Mouse (Mus musculus): Measurements from ENCODE around the gene Ssr4. TPM values are rescaled to one million over a fixed set of nuclear protein-coding genes. Genes with fewer than 3 reads are reported as not detected.

The Ssr4 gene
- polyA plus RNA-seq, 1 experiment from 2014 or later, result 156 TPM

DNA sequence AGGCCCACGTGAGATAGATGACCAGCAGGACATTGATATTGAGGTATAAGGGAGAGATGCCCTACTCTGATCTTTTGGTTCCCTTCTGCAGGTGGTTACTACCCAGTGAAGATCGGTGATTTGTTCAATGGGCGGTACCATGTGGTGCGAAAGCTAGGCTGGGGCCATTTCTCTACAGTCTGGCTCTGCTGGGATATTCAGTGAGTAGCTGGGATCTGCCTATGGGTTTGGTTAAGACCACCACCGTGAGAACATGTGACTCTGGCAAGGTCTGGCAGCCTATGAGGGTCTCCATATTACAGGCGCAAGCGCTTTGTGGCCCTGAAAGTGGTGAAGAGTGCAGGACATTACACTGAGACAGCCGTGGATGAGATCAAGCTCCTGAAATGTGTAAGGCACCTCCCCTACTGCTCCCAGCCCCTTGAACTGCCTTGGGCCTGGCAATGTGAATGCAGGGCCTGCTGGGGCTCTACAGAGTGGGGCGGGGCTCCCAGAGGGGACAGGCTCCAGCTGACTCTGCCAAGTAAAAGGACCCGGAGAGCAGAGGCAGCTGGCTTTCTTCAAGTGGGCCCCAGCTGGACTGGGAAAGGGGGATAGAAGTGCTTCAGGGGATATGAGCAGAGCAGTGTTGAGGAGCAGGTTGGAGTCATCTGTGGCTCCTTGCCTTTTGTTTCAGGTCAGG is 11.9 kb upstream of the Ssr4 start:
- no peaks in the 10 kb centered on the region for H3K9me3 ChIP-seq

GRCm38 (mm10) chrX:73782227-73782626 is 4.6 kb upstream of the Ssr4 start:
- 86% methylated on average over 3 of the region's 3 CpGs for WGBS
- Histone ChIP-seq H3K9me3 (no peaks in the 10 kb centered on the region), H3K4me3 (no peak overlapping the region), H3K27ac (no peak overlapping the region), H3K36me3 (peaks cover 50% of the 10 kb centered on the region), H3K4me1 (peaks cover 6% of the 10 kb centered on the region; the same call in 1 of the 2 replicates), H3K27me3 (ENCODE audit: insufficient read depth, poor library complexity, severe bottlenecking) (peaks cover 14% of the 10 kb centered on the region; the same call in 1 of the 2 replicates)
- DNase-seq (ENCODE audit: low spot score), result no peak

More for the DNA sequence above, 11.9 kb upstream of the Ssr4 start:
- H3K27ac ChIP-seq, result peak overlapping the region; percentile 84
- DNase-seq (ENCODE audit: low spot score), result peak; percentile 78
- H3K4me1 ChIP-seq, result peaks cover 3% of the 10 kb centered on the region; the same call in 1 of the 2 replicates
- WGBS, result 56% methylated on average over 10 of the region's 10 CpGs
- peak overlapping the region; percentile 50 for H3K4me3 ChIP-seq
- peaks cover 41% of the 10 kb centered on the region for H3K36me3 ChIP-seq
- H3K27me3 ChIP-seq (ENCODE audit: insufficient read depth, poor library complexity, severe bottlenecking), result 0 out of 2 replicates have a peak, but pooled peaks cover 5% of the 10 kb centered on the region

DNA sequence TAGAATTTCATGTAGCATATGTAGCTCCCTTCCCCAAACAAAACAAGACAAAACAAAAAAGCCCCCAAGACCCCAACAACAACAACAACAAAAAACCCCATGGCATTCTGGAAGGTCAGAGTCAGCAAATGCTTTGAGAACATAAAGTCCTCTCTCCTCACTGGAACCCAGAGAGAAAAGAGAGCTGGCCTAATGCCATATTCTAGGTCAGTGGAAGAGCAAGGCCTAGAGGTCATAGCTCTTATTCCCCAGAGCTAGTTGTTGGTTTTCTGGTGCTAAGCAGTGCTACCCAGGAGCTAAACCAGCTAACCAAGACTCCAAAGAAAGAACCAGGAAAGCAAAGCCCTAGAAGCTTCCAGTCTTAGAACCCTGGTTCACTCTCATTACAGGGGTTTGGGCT is 1.2 kb upstream of the Ssr4 start:
- Histone ChIP-seq H3K27me3 (ENCODE audit: insufficient read depth, poor library complexity, severe bottlenecking) (peaks cover 17% of the 10 kb centered on the region; the same call in 1 of the 2 replicates), H3K4me1 (peaks cover 9% of the 10 kb centered on the region; the same call in 1 of the 2 replicates), H3K4me3 (peak overlapping the region; percentile 67), H3K36me3 (peaks cover 32% of the 10 kb centered on the region), H3K9me3 (no peaks in the 10 kb centered on the region), H3K27ac (peak overlapping the region; percentile 89)
- DNase-seq (ENCODE audit: low spot score), result no peak

- H3K4me1 ChIP-seq, result peaks cover 9% of the 10 kb centered on the region; the same call in 1 of the 2 replicates
- H3K9me3 ChIP-seq, result no peaks in the 10 kb centered on the region
- peaks cover 17% of the 10 kb centered on the region; the same call in 1 of the 2 replicates for H3K27me3 ChIP-seq (ENCODE audit: insufficient read depth, poor library complexity, severe bottlenecking)
- H3K27ac ChIP-seq, result peak overlapping the region; percentile 89
- DNase-seq (ENCODE audit: low spot score), result no peak
- peak overlapping the region; percentile 67 for H3K4me3 ChIP-seq
- peaks cover 25% of the 10 kb centered on the region for H3K36me3 ChIP-seq
- WGBS, result 20% methylated on average over 22 of the region's 22 CpGs
Observed at GRCm38 (mm10) chrX:73787225-73787558, 364 bp downstream of the Ssr4 start.

GRCm38 (mm10) chrX:73788501-73788900 is 1.7 kb downstream of the Ssr4 start:
- peak; percentile 48 for DNase-seq (ENCODE audit: low spot score)
- H3K9me3 ChIP-seq, result no peaks in the 10 kb centered on the region
- H3K36me3 ChIP-seq, result peaks cover 25% of the 10 kb centered on the region
- peak overlapping the region; percentile 67; the same call in 1 of the 2 replicates for H3K4me3 ChIP-seq
- WGBS, result 89% methylated on average over 1 of the region's 1 CpGs
- no peak overlapping the region for H3K27ac ChIP-seq
- H3K27me3 ChIP-seq (ENCODE audit: insufficient read depth, poor library complexity, severe bottlenecking), result peaks cover 17% of the 10 kb centered on the region; the same call in 1 of the 2 replicates
- H3K4me1 ChIP-seq, result peaks cover 9% of the 10 kb centered on the region; the same call in 1 of the 2 replicates

- H3K9me3 ChIP-seq, result no peaks in the 10 kb centered on the region
- H3K27me3 ChIP-seq (ENCODE audit: insufficient read depth, poor library complexity, severe bottlenecking), result peaks cover 7% of the 10 kb centered on the region; the same call in 1 of the 2 replicates
- H3K4me1 ChIP-seq, result 0 out of 2 replicates have a peak, but pooled peaks cover 3% of the 10 kb centered on the region
- no peak overlapping the region for H3K27ac ChIP-seq
- DNase-seq (ENCODE audit: low spot score), result no peak
- H3K4me3 ChIP-seq, result no peak overlapping the region
- H3K36me3 ChIP-seq, result peaks cover 25% of the 10 kb centered on the region
Observed at GRCm38 (mm10) chrX:73793039-73793438, 6.2 kb downstream of the Ssr4 start.

GRCm38 (mm10) chrX:73793505-73793904 is 6.7 kb downstream of the Ssr4 start:
- 46% methylated on average over 1 of the region's 1 CpGs for WGBS
- no peak for DNase-seq (ENCODE audit: low spot score)
- H3K9me3 ChIP-seq, result no peaks in the 10 kb centered on the region
- 0 out of 2 replicates have a peak, but pooled peaks cover under 1% of the 10 kb centered on the region for H3K4me1 ChIP-seq
- H3K27ac ChIP-seq, result no peak overlapping the region
- H3K27me3 ChIP-seq (ENCODE audit: insufficient read depth, poor library complexity, severe bottlenecking), result peaks cover 7% of the 10 kb centered on the region; the same call in 1 of the 2 replicates
- peaks cover 25% of the 10 kb centered on the region for H3K36me3 ChIP-seq
- H3K4me3 ChIP-seq, result no peak overlapping the region

GRCm38 (mm10) chrX:73797511-73797910 is 10.7 kb downstream of the Ssr4 start:
- Histone ChIP-seq H3K27ac (no peak overlapping the region), H3K4me3 (no peak overlapping the region), H3K36me3 (no peaks in the 10 kb centered on the region), H3K9me3 (no peaks in the 10 kb centered on the region), H3K27me3 (ENCODE audit: insufficient read depth, poor library complexity, severe bottlenecking) (peaks cover 18% of the 10 kb centered on the region; the same call in 1 of the 2 replicates), H3K4me1 (no peaks in the 10 kb centered on the region)
- WGBS, result 84% methylated on average over 2 of the region's 2 CpGs
- no peak for DNase-seq (ENCODE audit: low spot score)

- 25% methylated on average over 9 of the region's 9 CpGs for WGBS
Observed at GRCm38 (mm10) chrX:73798502-73798901, 11.7 kb downstream of the Ssr4 start.

DNA sequence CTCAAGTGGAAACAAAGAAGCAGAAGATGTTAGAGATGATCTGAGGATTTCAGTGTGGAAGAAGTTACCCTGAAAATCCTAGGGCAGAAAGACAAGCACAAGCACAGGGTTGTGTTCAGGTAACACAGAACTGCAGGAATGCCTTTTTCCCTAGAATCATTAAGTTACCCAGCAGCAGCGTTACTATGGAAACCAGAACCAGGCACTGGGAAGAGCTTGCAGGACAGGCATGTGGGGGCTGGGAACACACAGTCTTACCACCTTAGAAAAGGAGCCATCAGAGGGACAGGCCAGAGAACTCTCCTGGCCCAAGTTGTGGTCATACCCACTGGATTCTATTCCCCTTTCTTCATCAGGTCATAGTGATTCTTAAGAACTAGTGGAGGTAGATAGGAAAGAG is 19.0 kb downstream of the Ssr4 start:
- no peak for DNase-seq (ENCODE audit: low spot score)
- Histone ChIP-seq H3K9me3 (no peaks in the 10 kb centered on the region), H3K27me3 (ENCODE audit: insufficient read depth, poor library complexity, severe bottlenecking) (no peaks in the 10 kb centered on the region), H3K4me1 (no peaks in the 10 kb centered on the region), H3K27ac (no peak overlapping the region), H3K4me3 (no peak overlapping the region), H3K36me3 (no peaks in the 10 kb centered on the region)
- WGBS, result 67% methylated on average over 1 of the region's 1 CpGs

More at GRCm38 (mm10) chrX:73798502-73798901, 11.7 kb downstream of the Ssr4 start:
- H3K9me3 ChIP-seq, result no peaks in the 10 kb centered on the region
- no peak overlapping the region for H3K27ac ChIP-seq
- no peak overlapping the region for H3K4me3 ChIP-seq
- H3K27me3 ChIP-seq (ENCODE audit: insufficient read depth, poor library complexity, severe bottlenecking), result peaks cover 18% of the 10 kb centered on the region; the same call in 1 of the 2 replicates
- H3K36me3 ChIP-seq, result no peaks in the 10 kb centered on the region
- DNase-seq (ENCODE audit: low spot score), result peak; percentile 78
- no peaks in the 10 kb centered on the region for H3K4me1 ChIP-seq

DNA sequence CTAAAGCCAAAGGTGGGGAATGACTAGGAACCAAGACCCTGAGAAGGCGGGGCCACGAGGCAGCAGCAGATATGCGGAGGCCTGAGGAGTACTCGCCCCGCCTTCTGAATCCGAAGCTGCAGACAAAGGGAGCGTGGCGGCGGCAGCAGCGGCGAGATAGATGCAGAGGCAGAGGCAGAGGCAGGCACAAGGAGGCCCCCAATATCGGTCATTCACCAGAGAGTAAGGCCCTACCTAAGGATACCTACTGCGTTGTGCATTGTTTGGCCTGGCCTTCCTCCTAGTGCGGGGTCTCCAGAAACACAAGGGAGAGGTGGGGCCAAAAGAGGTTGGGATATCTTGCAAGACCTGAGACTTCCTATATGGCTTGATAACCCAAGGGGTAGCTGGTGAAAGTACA is 28.2 kb downstream of the Ssr4 start:
- H3K27me3 ChIP-seq (ENCODE audit: insufficient read depth, poor library complexity, severe bottlenecking), result peaks cover 16% of the 10 kb centered on the region; the same call in 1 of the 2 replicates
- no peak for DNase-seq (ENCODE audit: low spot score)
- WGBS, result 14% methylated on average over 14 of the region's 14 CpGs
- peak overlapping the region; percentile 47 for H3K4me3 ChIP-seq
- no peaks in the 10 kb centered on the region for H3K4me1 ChIP-seq
- H3K9me3 ChIP-seq, result no peaks in the 10 kb centered on the region
- no peaks in the 10 kb centered on the region for H3K36me3 ChIP-seq
- peak overlapping the region; percentile 72 for H3K27ac ChIP-seq

- Histone ChIP-seq H3K27ac (no peak overlapping the region), H3K9me3 (no peaks in the 10 kb centered on the region), H3K4me1 (no peaks in the 10 kb centered on the region), H3K36me3 (no peaks in the 10 kb centered on the region), H3K4me3 (no peak overlapping the region), H3K27me3 (ENCODE audit: insufficient read depth, poor library complexity, severe bottlenecking) (peaks cover 17% of the 10 kb centered on the region; the same call in 1 of the 2 replicates)
- 46% methylated on average over 3 of the region's 3 CpGs for WGBS
- no peak for DNase-seq (ENCODE audit: low spot score)
Observed at GRCm38 (mm10) chrX:73816596-73817314, 29.9 kb downstream of the Ssr4 start.

DNA sequence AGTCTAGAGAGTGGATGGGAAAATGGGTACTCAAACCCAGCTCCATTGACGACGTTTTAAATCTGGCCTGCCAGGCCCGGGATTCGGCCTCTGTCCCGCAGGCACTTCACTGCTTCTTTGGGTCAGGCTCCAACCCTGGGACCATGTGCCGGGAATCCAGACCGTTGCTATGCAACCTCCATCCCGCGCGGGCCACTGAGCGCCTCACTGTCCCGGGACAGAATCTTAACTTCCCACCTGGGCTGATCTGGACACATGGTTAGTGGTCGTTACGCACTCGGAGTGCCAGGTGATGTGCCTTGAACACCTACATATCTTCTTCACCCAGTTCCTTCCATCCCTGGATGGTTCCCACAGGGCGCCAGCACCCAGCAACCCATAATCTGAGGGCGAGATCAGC is 36.9 kb downstream of the Ssr4 start:
- no peak for DNase-seq (ENCODE audit: low spot score)
- Histone ChIP-seq H3K36me3 (no peaks in the 10 kb centered on the region), H3K27me3 (ENCODE audit: insufficient read depth, poor library complexity, severe bottlenecking) (peaks cover 42% of the 10 kb centered on the region), H3K4me3 (peak overlapping the region; percentile 67), H3K27ac (no peak overlapping the region; the same call in 1 of the 2 replicates), H3K9me3 (no peaks in the 10 kb centered on the region), H3K4me1 (no peaks in the 10 kb centered on the region)
- 18% methylated on average over 17 of the region's 17 CpGs for WGBS

All from heart, embryonic 10.5 days (tissue).